In genomic region chr1:136263355-136263754, GRCm38 (mm10) we compare ENCODE assay signal across 24 mouse cellular contexts. TPM values are rescaled to one million over a fixed set of nuclear protein-coding genes. Genes with fewer than 3 reads are reported as not detected.
"Had no signal": no experiment of that assay in that cellular context is flagged by ENCODE, and none has a peak within 500 bp of the region (broad histone marks: within the 10 kb centered on the region; RNA-seq: fewer than 3 reads in every experiment).

No protein-coding gene starts in this region.

- H3K4me3 ChIP-seq: liver, embryonic 13.5 days; neural tube, embryonic 13.5 days; stomach, embryonic 15.5 days had no signal

- H3K27ac ChIP-seq: liver, embryonic 13.5 days; neural tube, embryonic 13.5 days; stomach, embryonic 15.5 days had no signal

- DNase-seq: kidney, adult 18-20 months; kidney, adult 9 months; kidney, postnatal 14 days; kidney, postnatal 4 days; layer of hippocampus, adult 9-11 months; liver, embryonic 13.5 days; lung, adult 2 months; lung, postnatal 14 days; lung, postnatal 4 days; midbrain, embryonic 14.5 days; retina, postnatal 1 day; right cerebral cortex, postnatal 25 days; spleen, adult 18-20 months; thymus, postnatal 25 days had no signal

RNA-seq across cellular contexts. Expression of gene Gpr25, which starts 2.7 kb away (rescaled TPM):
- total RNA-seq: liver, adult 2 months; megakaryocyte, adult 5-6 weeks; neutrophil, adult 5-6 weeks had no signal
- polyA plus RNA-seq: kidney, embryonic 16.5 days; limb, embryonic 11.5 days; liver, embryonic 13.5 days; liver, embryonic 16.5 days; lung, embryonic 16.5 days; midbrain, embryonic 14.5 days; stomach, embryonic 15.5 days had no signal

RNA-seq across cellular contexts. Expression of gene Inava, which starts 29.3 kb away (rescaled TPM):
- total RNA-seq: liver, adult 2 months; megakaryocyte, adult 5-6 weeks; neutrophil, adult 5-6 weeks had no signal

RNA-seq across cellular contexts. Expression of gene Mroh3, which starts 50.7 kb away (rescaled TPM):
- total RNA-seq: liver, adult 2 months; megakaryocyte, adult 5-6 weeks; neutrophil, adult 5-6 weeks had no signal
- polyA plus RNA-seq: liver, adult 2 months; liver, embryonic 13.5 days; liver, embryonic 16.5 days; lung, embryonic 16.5 days; midbrain, postnatal 0 days; neural tube, embryonic 13.5 days had no signal
